Mouse (Mus musculus) liver, postnatal 0 days (tissue): ENCODE measurements around the gene Ttc8.
A peak's percentile ranks its signal among the peaks of the same experiment; 100 is the strongest.

ENCODE experiments used
- CTCF ChIP-seq: sonication (generic); IDR thresholded peaks from 2 replicates; pipeline ENCODE4 v1.5.1; 2016; ENCODE audit warnings: antibody characterized with exemption, low read depth
- EP300 ChIP-seq: IDR thresholded peaks from 2 replicates; pipeline ENCODE4 v1.6.1; 2016; ENCODE audit warnings: antibody characterized with exemption, low read depth, mild to moderate bottlenecking

DNA sequence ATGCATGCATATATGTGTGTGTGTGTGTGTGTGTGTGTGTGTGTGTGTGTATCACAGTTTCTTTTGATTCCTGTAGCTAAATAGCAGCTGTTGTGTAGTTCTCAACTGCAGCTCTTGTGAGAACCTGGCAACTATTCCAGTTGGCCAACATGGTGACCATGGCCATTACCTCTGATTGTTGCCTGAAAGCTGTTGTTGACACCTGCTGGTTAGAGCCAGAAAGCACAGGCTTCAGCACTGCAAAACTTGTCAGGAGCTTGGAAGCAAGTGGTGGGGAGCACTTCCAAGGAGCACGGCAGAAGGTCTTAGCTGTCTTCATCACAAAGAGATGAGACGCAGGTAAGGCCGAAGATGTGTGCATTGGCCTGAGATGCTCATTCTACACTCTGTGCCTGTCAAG lies 51.9 kb downstream of the Ttc8 start:
- TF ChIP-seq CTCF (0 out of 2 replicates have a peak, but pooled peaks have one; percentile 3), EP300 (no peak)
